ENCODE assay signal across 7 mouse cellular contexts in genomic region chr12:52918939-52919338, GRCm38 (mm10).
DNase-seq lines count a peak whose midpoint lies in the region; ATAC-seq and TF ChIP-seq lines count a peak whose summit lies in the region.

No protein-coding gene starts in this region.

- no peak overlapping the region for H3K4me3 ChIP-seq in layer of hippocampus, adult 2 months
- no peak overlapping the region for H3K4me3 ChIP-seq in CH12.LX (replicated peaks in 1 of 3; ENCODE audit: low read depth in 2 of 3, low read length in 2 of 3, poor library complexity in 1 of 3)
- H3K4me3 ChIP-seq in forebrain, postnatal 0 days (ENCODE audit: low read depth, low read length): no peak overlapping the region

- no peak overlapping the region for H3K9ac ChIP-seq in CH12.LX (ENCODE audit: insufficient read depth, low read depth)
- no peak overlapping the region for H3K9ac ChIP-seq in forebrain, postnatal 0 days

- no peaks in the 10 kb centered on the region for H3K36me3 ChIP-seq in CH12.LX (replicated peaks in 1 of 2; ENCODE audit: control insufficient read depth in 1 of 2, insufficient read depth in 1 of 2, low read length in 1 of 2)
- H3K36me3 ChIP-seq in forebrain, postnatal 0 days (ENCODE audit: insufficient read depth): no peaks in the 10 kb centered on the region

- peak; percentile 45 for ATAC-seq in forebrain, postnatal 0 days

- peak; percentile 24 to 30 for DNase-seq in layer of hippocampus, adult 2 months (ENCODE audit: low spot score in 2 of 2)
- no peak for DNase-seq in layer of hippocampus, adult 11-12 months (ENCODE audit: low spot score)
- DNase-seq in CH12.LX (ENCODE audit: extremely low read depth) (peak; percentile 58), NIH3T3 (ENCODE audit: low read depth) (peak; percentile 78)
- peak; percentile 77 for DNase-seq in forebrain, postnatal 0 days
- peak; percentile 54 for DNase-seq in retina, postnatal 1 day
- DNase-seq in adrenal gland, adult 2 months: no peak

- in situ Hi-C loops in CH12.LX (cut with MboI; ENCODE audit: low pct_ligation_motif_present, low pct_unique_long_range_greater_than_20kb, low sequenced_read_pairs): loop anchor here (25.0 kb wide), 3 partner anchors 318 to 1643 kb away; partner anchors contain the start of gene Npas3

- dilution Hi-C loops in CH12.LX (cut with MboI; ENCODE audit: extremely low pct_ligation_motif_present, extremely low pct_unique_long_range_greater_than_20kb, low sequenced_read_pairs): no loop called here

- WGBS in forebrain, postnatal 0 days: 21% methylated on average over 11 of the region's 11 CpGs

- no peaks in the 10 kb centered on the region for H3K9me3 ChIP-seq in CH12.LX (replicated peaks; ENCODE audit: low read length)
- H3K9me3 ChIP-seq in forebrain, postnatal 0 days (ENCODE audit: low read length): no peaks in the 10 kb centered on the region

- no peak overlapping the region for H3K27ac ChIP-seq in layer of hippocampus, adult 2 months
- no peak overlapping the region for H3K27ac ChIP-seq in CH12.LX (ENCODE audit: insufficient read depth, low read depth)
- H3K27ac ChIP-seq in forebrain, postnatal 0 days (ENCODE audit: low read depth, low read length): no peak overlapping the region

- peaks cover 0 to 4% of the 10 kb centered on the region in 2 experiments; a peak in 1 of 4 replicates for H3K4me1 ChIP-seq in CH12.LX (ENCODE audit: control insufficient read depth in 1 of 2, insufficient read depth in 2 of 2)
- no peaks in the 10 kb centered on the region for H3K4me1 ChIP-seq in forebrain, postnatal 0 days (ENCODE audit: insufficient read depth)

- H3K79me2 ChIP-seq in CH12.LX (replicated peaks; ENCODE audit: control insufficient read depth, extremely low read depth, insufficient read depth, poor library complexity, severe bottlenecking): no peaks in the 10 kb centered on the region

- peak; percentile 85 for TF ChIP-seq RAD21 in CH12.LX (IDR thresholded peaks at IDR 0.05; ENCODE audit: low read depth, low read length)

- TF ChIP-seq CTCF in layer of hippocampus, adult 2 months (conservative IDR thresholded peaks at IDR 0.05): peak; percentile 94
- TF ChIP-seq CTCF in CH12.LX (conservative IDR thresholded peaks at IDR 0.05 in 1 of 2, IDR thresholded peaks at IDR 0.05 in 1 of 2; ENCODE audit: low read depth in 2 of 2, low read length in 2 of 2): peak; percentile 79 to 84
- TF ChIP-seq CTCF in forebrain, postnatal 0 days (IDR thresholded peaks at IDR 0.05; ENCODE audit: low read depth): peak; percentile 83

- H3K4me2 ChIP-seq in CH12.LX (ENCODE audit: insufficient read depth, low read depth, poor library complexity, severe bottlenecking): no peak overlapping the region
- H3K4me2 ChIP-seq in forebrain, postnatal 0 days (ENCODE audit: low read depth): no peak overlapping the region

- no peak for TF ChIP-seq POLR2A in CH12.LX (IDR thresholded peaks at IDR 0.05; ENCODE audit: low read depth, low read length)

- no peak for TF ChIP-seq EP300 in CH12.LX (IDR thresholded peaks at IDR 0.05; ENCODE audit: low read length)

- no peaks in the 10 kb centered on the region for H3K27me3 ChIP-seq in CH12.LX (replicated peaks)
- no peaks in the 10 kb centered on the region for H3K27me3 ChIP-seq in forebrain, postnatal 0 days (ENCODE audit: insufficient read depth, low read length)

TF ChIP-seq in CH12.LX, 34 proteins besides CTCF, POLR2A, EP300 and RAD21:
- TF ChIP-seq MAX (IDR thresholded peaks at IDR 0.05; ENCODE audit: low read length) (no peak), JUND (conservative IDR thresholded peaks at IDR 0.05; ENCODE audit: low read depth, low read length) (no peak), SMC3 (IDR thresholded peaks at IDR 0.05; ENCODE audit: low read depth, low read length) (peak; percentile 68), MYC (IDR thresholded peaks at IDR 0.05; ENCODE audit: low read depth, low read length) (no peak), ZC3H11A (IDR thresholded peaks at IDR 0.05; ENCODE audit: low read depth, low read length) (no peak)

Comparison
In these comparisons a context has a peak if more than half of its experiments do, and no peak if none do; other contexts are left out.
1. DNase-seq: peak in layer of hippocampus, adult 2 months (2 of 2), CH12.LX (single experiment), NIH3T3 (single experiment), forebrain, postnatal 0 days (single experiment) and retina, postnatal 1 day (single experiment); none in layer of hippocampus, adult 11-12 months (single experiment) and adrenal gland, adult 2 months (single experiment).
2. Peak in every context shown above with its lines, with median percentiles within 50 percentile points of each other: CTCF ChIP-seq.